Mouse (Mus musculus) intestine, embryonic 16.5 days (tissue): ENCODE measurements around the gene Fam71f1. TPM values are rescaled to one million over a fixed set of nuclear protein-coding genes. Genes with fewer than 3 reads are reported as not detected.
"Not testable (repeated sequence)": the region's sequence is repeated elsewhere in the genome, so short reads cannot be mapped to it uniquely, and the experiment has no call there.

Experiments
- ATAC-seq: fragments of 200-750 bp; cut with Nextera tagmentation; 2 replicates; pipeline ENCODE4 v1.8.0; 2017; ENCODE audit warnings: moderate TSS enrichment, moderate library complexity
- H3K27ac ChIP-seq: fragments of 300-500 bp; sonication (generic); 2 replicates; pipeline ENCODE4 v1.5.1; 2014; ENCODE audit warnings: mild to moderate bottlenecking, low read length
- H3K27me3 ChIP-seq: fragments of 300-500 bp; sonication (generic); replicated peaks from 2 replicates; pipeline ENCODE4 v1.6.1; 2014; ENCODE audit warnings: low read length, control low read depth, mixed read lengths; ENCODE audit not compliant: control insufficient read depth, insufficient read depth
- H3K36me3 ChIP-seq: fragments of 300-500 bp; sonication (generic); 2 replicates; pipeline ENCODE4 v1.6.1; 2014; ENCODE audit warnings: low read length, control low read depth; ENCODE audit not compliant: control insufficient read depth, insufficient read depth
- H3K4me1 ChIP-seq: fragments of 300-500 bp; sonication (generic); 2 replicates; pipeline ENCODE4 v1.6.1; 2014; ENCODE audit warnings: low read length, control low read depth, mixed read lengths; ENCODE audit not compliant: control insufficient read depth, insufficient read depth
- H3K4me2 ChIP-seq: fragments of 300-500 bp; sonication (generic); 2 replicates; pipeline ENCODE4 v1.6.1; 2014; ENCODE audit warnings: low read depth, low read length, control low read depth
- H3K4me3 ChIP-seq: fragments of 300-500 bp; sonication (generic); 2 replicates; pipeline ENCODE4 v1.5.1; 2014; ENCODE audit warnings: mild to moderate bottlenecking, low read length
- H3K9ac ChIP-seq: fragments of 300-500 bp; sonication (generic); 2 replicates; pipeline ENCODE4 v1.6.1; 2014; ENCODE audit warnings: low read depth, low read length
- H3K9me3 ChIP-seq: fragments of 300-500 bp; sonication (generic); 2 replicates; pipeline ENCODE4 v1.6.1; 2016; ENCODE audit warnings: low read length, control low read depth; ENCODE audit not compliant: control insufficient read depth
- WGBS: fragments of 180-500 bp; shearing (Covaris S2); extraction: QIAGEN DNeasy Blood & Tissue Kit; methylation state at CpG from one replicate; pipeline ENCODE4 v1.1.7; 2014; 5-methylcytosine and 5-hydroxymethylcytosine counted together
- polyA plus RNA-seq: library from polyadenylated mRNA; unstranded; fragments of >200 nt; fragmentation: Nextera tagmentation; extraction: Ambion mirVana; gene quantifications from 2 replicates; pipeline ENCODE4 v1.2.1, GENCODE M21; 2015

Fam71f1 gene
- polyA plus RNA-seq, 1 experiment from 2014 or later = not detected

GRCm38 (mm10) chr6:29321586-29321985 lies 2.6 kb downstream of the Fam71f1 start:
- Histone ChIP-seq H3K4me1 (no peaks in the 10 kb centered on the region), H3K4me2 (no peak overlapping the region), H3K4me3 (no peak overlapping the region), H3K36me3 (no peaks in the 10 kb centered on the region), H3K27ac (no peak overlapping the region), H3K9ac (no peak overlapping the region), H3K9me3 (no peaks in the 10 kb centered on the region), H3K27me3 (no peaks in the 10 kb centered on the region)
- no peak for ATAC-seq
- WGBS = 83% methylated on average over 6 of the region's 6 CpGs

DNA sequence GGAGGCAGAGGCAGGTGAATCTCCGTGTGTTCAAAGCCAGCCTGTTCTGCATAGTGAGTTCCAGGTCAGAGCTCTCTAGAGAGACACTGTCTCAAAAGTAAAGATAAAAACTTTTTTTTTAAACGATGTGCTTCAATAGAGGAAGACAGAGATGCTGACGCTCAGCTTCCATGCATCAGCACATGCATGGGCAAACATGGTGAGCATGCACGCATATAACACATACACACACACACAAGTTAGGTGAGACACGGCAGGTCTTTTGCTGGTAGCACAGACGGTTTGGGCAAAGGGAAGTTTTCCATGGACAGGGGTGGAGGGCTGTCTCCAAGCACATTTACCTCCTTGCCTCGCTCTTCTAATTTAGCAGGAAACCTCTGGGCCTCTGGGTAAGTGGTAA lies 3.2 kb downstream of the Fam71f1 start:
- Histone ChIP-seq H3K4me3 (no peak overlapping the region), H3K9me3 (no peaks in the 10 kb centered on the region), H3K36me3 (no peaks in the 10 kb centered on the region), H3K27me3 (no peaks in the 10 kb centered on the region), H3K27ac (no peak overlapping the region), H3K4me2 (no peak overlapping the region), H3K9ac (no peak overlapping the region), H3K4me1 (no peaks in the 10 kb centered on the region)
- 91% methylated on average over 7 of the region's 7 CpGs for WGBS
- no peak for ATAC-seq

DNA sequence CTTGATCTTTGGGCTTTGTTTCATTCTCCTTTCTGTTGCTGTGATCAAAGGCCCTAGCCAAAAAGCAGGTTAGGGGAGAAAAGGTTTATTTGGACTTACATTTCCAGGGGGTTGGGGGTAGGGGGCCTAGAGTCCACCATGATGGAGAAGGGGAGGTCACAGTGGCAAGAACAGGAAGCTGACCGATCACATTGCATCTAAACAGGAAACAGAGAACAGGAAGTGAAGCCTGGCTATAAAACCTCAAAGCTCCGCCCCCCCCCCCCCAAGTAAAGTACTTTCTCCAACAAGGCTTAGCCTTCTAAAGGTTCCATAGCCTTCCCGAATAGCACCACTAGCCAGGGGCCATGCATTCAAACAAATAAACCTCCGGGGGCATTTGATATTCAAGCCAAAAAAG lies 3.8 kb downstream of the Fam71f1 start:
- Histone ChIP-seq H3K4me2 (no peak overlapping the region), H3K27me3 (no peaks in the 10 kb centered on the region), H3K4me1 (no peaks in the 10 kb centered on the region), H3K27ac (no peak overlapping the region), H3K9me3 (no peaks in the 10 kb centered on the region), H3K36me3 (no peaks in the 10 kb centered on the region), H3K4me3 (no peak overlapping the region), H3K9ac (no peak overlapping the region)
- WGBS = 74% methylated on average over 4 of the region's 4 CpGs
- no peak for ATAC-seq

DNA sequence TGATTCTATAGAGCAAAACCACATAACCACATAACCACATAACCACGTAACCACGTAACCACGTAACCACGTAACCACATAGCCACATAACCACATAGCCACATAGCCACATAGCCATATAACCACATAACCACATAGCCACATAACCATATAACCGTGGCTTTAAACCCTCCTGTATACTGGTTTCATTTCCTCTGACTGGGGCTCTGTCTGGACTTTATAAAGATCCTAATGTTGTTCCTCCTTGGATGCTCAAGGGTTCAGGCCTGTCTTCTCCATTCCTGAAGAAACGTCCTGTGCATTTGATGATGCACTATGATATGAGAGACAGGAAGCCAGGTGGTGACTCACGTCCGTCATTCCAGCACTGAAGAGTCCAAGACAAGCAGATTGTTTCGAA lies 8.0 kb downstream of the Fam71f1 start:
- WGBS = 83% methylated on average over 9 of the region's 9 CpGs
- no peak for ATAC-seq
- H3K4me1 ChIP-seq = no peaks in the 10 kb centered on the region
- no peak overlapping the region for H3K27ac ChIP-seq
- no peaks in the 10 kb centered on the region for H3K36me3 ChIP-seq
- H3K4me2 ChIP-seq = no peak overlapping the region
- no peak overlapping the region for H3K4me3 ChIP-seq
- no peak overlapping the region for H3K9ac ChIP-seq
- no peaks in the 10 kb centered on the region for H3K9me3 ChIP-seq
- no peaks in the 10 kb centered on the region for H3K27me3 ChIP-seq

- Histone ChIP-seq H3K4me3 (no peak overlapping the region), H3K9ac (no peak overlapping the region), H3K27me3 (no peaks in the 10 kb centered on the region), H3K9me3 (no peaks in the 10 kb centered on the region), H3K4me2 (no peak overlapping the region), H3K27ac (no peak overlapping the region), H3K4me1 (no peaks in the 10 kb centered on the region), H3K36me3 (no peaks in the 10 kb centered on the region)
- WGBS = 46% methylated on average over 4 of the region's 4 CpGs
- peak; percentile 74; the same call in 1 of the 2 replicates for ATAC-seq
These were observed 10.6 kb downstream of the Fam71f1 start for GRCm38 (mm10) chr6:29329514-29329913.

- H3K4me1 ChIP-seq, H3K9ac ChIP-seq, ATAC-seq, H3K27me3 ChIP-seq, H3K9me3 ChIP-seq, H3K4me3 ChIP-seq, H3K27ac ChIP-seq, H3K4me2 ChIP-seq, H3K36me3 ChIP-seq: not testable (repeated sequence)
- WGBS = 89% methylated on average over 2 of the region's 2 CpGs
These were observed 27.6 kb downstream of the Fam71f1 start for GRCm38 (mm10) chr6:29346512-29346911.

DNA sequence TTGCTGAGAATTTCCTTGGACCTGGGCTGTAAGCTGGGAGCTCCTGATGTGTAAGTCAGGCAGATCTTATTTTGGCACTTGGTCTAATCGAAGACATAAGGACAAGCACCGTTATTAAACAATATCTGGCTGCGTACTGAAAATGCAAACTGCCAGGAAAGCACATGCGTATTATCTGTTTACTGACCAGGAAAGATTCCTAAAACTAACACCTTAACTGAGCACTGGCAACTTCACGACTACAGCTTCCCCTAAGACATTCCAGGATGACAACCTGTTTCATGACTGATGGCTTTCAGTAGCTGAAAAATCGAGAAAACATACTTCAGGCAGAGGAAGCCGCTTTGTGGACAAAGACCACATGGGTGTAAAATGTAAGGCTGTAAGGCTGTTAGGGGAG lies 28.2 kb downstream of the Fam71f1 start:
- Histone ChIP-seq H3K27ac (peak overlapping the region; percentile 89), H3K9me3 (no peaks in the 10 kb centered on the region), H3K4me2 (peak overlapping the region; percentile 65), H3K27me3 (no peaks in the 10 kb centered on the region), H3K4me1 (peaks cover 5% of the 10 kb centered on the region; the same call in 1 of the 2 replicates), H3K9ac (peak overlapping the region; percentile 95), H3K4me3 (peak overlapping the region; percentile 94), H3K36me3 (no peaks in the 10 kb centered on the region)
- WGBS = 30% methylated on average over 7 of the region's 7 CpGs
- no peak for ATAC-seq

- WGBS = under 1% methylated on average over 55 of the region's 55 CpGs
- peak within 1 kb of the TSS; percentile 95 for H3K9ac ChIP-seq
- peak within 1 kb of the TSS; percentile 89 for H3K27ac ChIP-seq
- peak; percentile 99 for ATAC-seq
- H3K4me3 ChIP-seq = peak within 1 kb of the TSS; percentile 94
- H3K9me3 ChIP-seq = no peaks in the 10 kb centered on the region
- no peaks in the 10 kb centered on the region for H3K36me3 ChIP-seq
- H3K27me3 ChIP-seq = no peaks in the 10 kb centered on the region
- H3K4me1 ChIP-seq = peaks cover 5% of the 10 kb centered on the region; the same call in 1 of the 2 replicates
- peak within 1 kb of the TSS; percentile 67 for H3K4me2 ChIP-seq
These were observed 28.9 kb downstream of the Fam71f1 start, which contains the start of gene Calu for GRCm38 (mm10) chr6:29347665-29348370. Gene Calu (plus strand): TSS chr6:29348069.

DNA sequence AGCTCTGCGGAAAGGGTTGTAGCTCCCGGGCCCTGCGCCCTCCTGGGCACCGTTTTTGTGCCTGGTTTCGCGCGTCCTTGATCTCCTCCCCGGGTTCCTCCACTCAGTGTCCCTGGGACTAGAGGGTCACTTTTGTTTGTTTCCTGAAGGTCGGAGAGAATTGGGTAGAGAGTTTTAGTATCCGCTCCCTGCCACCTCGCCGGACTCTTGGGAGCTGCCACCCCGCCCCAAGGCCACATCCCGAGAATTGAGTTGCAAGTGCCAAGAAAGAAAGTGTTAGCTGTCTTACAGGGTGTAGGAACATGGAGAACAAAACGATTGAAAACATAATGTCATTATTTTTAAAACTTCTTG lies 29.4 kb downstream of the Fam71f1 start:
- 0% methylated on average over 15 of the region's 15 CpGs for WGBS
- peak overlapping the region; percentile 85 for H3K27ac ChIP-seq
- peak overlapping the region; percentile 67 for H3K4me2 ChIP-seq
- H3K9ac ChIP-seq = peak overlapping the region; percentile 95
- ATAC-seq = peak; percentile 21
- peak overlapping the region; percentile 94 for H3K4me3 ChIP-seq
- H3K9me3 ChIP-seq = no peaks in the 10 kb centered on the region
- no peaks in the 10 kb centered on the region for H3K27me3 ChIP-seq
- peaks cover 5% of the 10 kb centered on the region; the same call in 1 of the 2 replicates for H3K4me1 ChIP-seq
- H3K36me3 ChIP-seq = no peaks in the 10 kb centered on the region

- Histone ChIP-seq H3K9me3 (no peaks in the 10 kb centered on the region), H3K36me3 (no peaks in the 10 kb centered on the region), H3K4me1 (peaks cover 5% of the 10 kb centered on the region; the same call in 1 of the 2 replicates), H3K4me3 (no peak overlapping the region), H3K9ac (no peak overlapping the region), H3K27ac (no peak overlapping the region), H3K4me2 (no peak overlapping the region), H3K27me3 (no peaks in the 10 kb centered on the region)
- no peak for ATAC-seq
These were observed 32.7 kb downstream of the Fam71f1 start for GRCm38 (mm10) chr6:29351613-29352012.
